Mouse (Mus musculus): Measurements from ENCODE around the gene BC049762. TPM values are rescaled to one million over a fixed set of nuclear protein-coding genes. Genes with fewer than 3 reads are reported as not detected.

Gene BC049762
- 2.8 and 3.3 TPM in 2 replicates for polyA plus RNA-seq (2012; rRNA removed)

GRCm38 (mm10) chr11:51262342-51263285 is at the start of gene BC049762:
Gene BC049762, minus strand, starts transcription at chr11:51263046.
- peaks cover 3% of the 10 kb centered on the region for H3K4me1 ChIP-seq (ENCODE audit: control insufficient read depth, insufficient read depth, low read length)
- WGBS: 8% methylated on average over 57 of the region's 57 CpGs
- peak within 1 kb of the TSS; percentile 99 for H3K27ac ChIP-seq (ENCODE audit: insufficient read depth, low read depth, low read length)
- DNase-seq: peak; percentile 99
- no peaks in the 10 kb centered on the region for H3K27me3 ChIP-seq (replicated peaks; ENCODE audit: control insufficient read depth, insufficient read depth, low read length)
- TF ChIP-seq CTCF (conservative IDR thresholded peaks at IDR 0.05; ENCODE audit: insufficient read depth, insufficient read length, low read depth, low read length): no peak
- peak; percentile 76 for TF ChIP-seq POLR2A (IDR thresholded peaks at IDR 0.05; ENCODE audit: low read depth, low read length)
- H3K36me3 ChIP-seq (ENCODE audit: control insufficient read depth, insufficient read depth, low read length): no peaks in the 10 kb centered on the region; the same call in 1 of the 2 replicates
- H3K4me3 ChIP-seq (ENCODE audit: insufficient read depth, low read depth, low read length): peak within 1 kb of the TSS; percentile 79

- H3K27ac ChIP-seq (ENCODE audit: insufficient read depth, low read depth, low read length): no peak overlapping the region
- 73% methylated on average over 8 of the region's 8 CpGs for WGBS
- H3K4me1 ChIP-seq (ENCODE audit: control insufficient read depth, insufficient read depth, low read length): no peaks in the 10 kb centered on the region; the same call in 1 of the 2 replicates
- no peaks in the 10 kb centered on the region for H3K27me3 ChIP-seq (replicated peaks; ENCODE audit: control insufficient read depth, insufficient read depth, low read length)
- TF ChIP-seq CTCF (conservative IDR thresholded peaks at IDR 0.05; ENCODE audit: insufficient read depth, insufficient read length, low read depth, low read length) (no peak), POLR2A (IDR thresholded peaks at IDR 0.05; ENCODE audit: low read depth, low read length) (no peak)
- H3K36me3 ChIP-seq (ENCODE audit: control insufficient read depth, insufficient read depth, low read length): no peaks in the 10 kb centered on the region
- H3K4me3 ChIP-seq (ENCODE audit: insufficient read depth, low read depth, low read length): no peak overlapping the region
- DNase-seq: no peak
Observed at GRCm38 (mm10) chr11:51311846-51312245, 49.0 kb upstream of the BC049762 start.

- peak; percentile 86 for DNase-seq
- H3K4me1 ChIP-seq (ENCODE audit: control insufficient read depth, insufficient read depth, low read length): no peaks in the 10 kb centered on the region; the same call in 1 of the 2 replicates
- no peak for TF ChIP-seq CTCF (conservative IDR thresholded peaks at IDR 0.05; ENCODE audit: insufficient read depth, insufficient read length, low read depth, low read length)
- no peak for TF ChIP-seq POLR2A (IDR thresholded peaks at IDR 0.05; ENCODE audit: low read depth, low read length)
- H3K4me3 ChIP-seq (ENCODE audit: insufficient read depth, low read depth, low read length): no peak overlapping the region
- WGBS: 27% methylated on average over 5 of the region's 5 CpGs
- H3K27ac ChIP-seq (ENCODE audit: insufficient read depth, low read depth, low read length): no peak overlapping the region
- no peaks in the 10 kb centered on the region for H3K27me3 ChIP-seq (replicated peaks; ENCODE audit: control insufficient read depth, insufficient read depth, low read length)
- no peaks in the 10 kb centered on the region for H3K36me3 ChIP-seq (ENCODE audit: control insufficient read depth, insufficient read depth, low read length)
Observed at GRCm38 (mm10) chr11:51308306-51308705, 45.5 kb upstream of the BC049762 start.

- no peak for DNase-seq
- H3K4me3 ChIP-seq (ENCODE audit: insufficient read depth, low read depth, low read length): no peak overlapping the region
- H3K27ac ChIP-seq (ENCODE audit: insufficient read depth, low read depth, low read length): no peak overlapping the region
- 67% methylated on average over 12 of the region's 12 CpGs for WGBS
- H3K4me1 ChIP-seq (ENCODE audit: control insufficient read depth, insufficient read depth, low read length): no peaks in the 10 kb centered on the region; the same call in 1 of the 2 replicates
- H3K27me3 ChIP-seq (replicated peaks; ENCODE audit: control insufficient read depth, insufficient read depth, low read length): no peaks in the 10 kb centered on the region
- no peaks in the 10 kb centered on the region for H3K36me3 ChIP-seq (ENCODE audit: control insufficient read depth, insufficient read depth, low read length)
- TF ChIP-seq CTCF (conservative IDR thresholded peaks at IDR 0.05; ENCODE audit: insufficient read depth, insufficient read length, low read depth, low read length) (no peak), POLR2A (IDR thresholded peaks at IDR 0.05; ENCODE audit: low read depth, low read length) (no peak)
Observed at GRCm38 (mm10) chr11:51303981-51304553, 41.2 kb upstream of the BC049762 start.

- no peak for DNase-seq
- 84% methylated on average over 5 of the region's 5 CpGs for WGBS
Observed at GRCm38 (mm10) chr11:51302396-51302795, 39.5 kb upstream of the BC049762 start.

GRCm38 (mm10) chr11:51298691-51299090 is 35.8 kb upstream of the BC049762 start:
- no peak for TF ChIP-seq POLR2A (IDR thresholded peaks at IDR 0.05; ENCODE audit: low read depth, low read length)
- no peak for TF ChIP-seq CTCF (conservative IDR thresholded peaks at IDR 0.05; ENCODE audit: insufficient read depth, insufficient read length, low read depth, low read length)
- H3K4me1 ChIP-seq (ENCODE audit: control insufficient read depth, insufficient read depth, low read length): no peaks in the 10 kb centered on the region
- WGBS: 82% methylated on average over 4 of the region's 4 CpGs
- no peaks in the 10 kb centered on the region for H3K36me3 ChIP-seq (ENCODE audit: control insufficient read depth, insufficient read depth, low read length)
- no peak for DNase-seq
- H3K27ac ChIP-seq (ENCODE audit: insufficient read depth, low read depth, low read length): no peak overlapping the region
- no peak overlapping the region for H3K4me3 ChIP-seq (ENCODE audit: insufficient read depth, low read depth, low read length)
- H3K27me3 ChIP-seq (replicated peaks; ENCODE audit: control insufficient read depth, insufficient read depth, low read length): no peaks in the 10 kb centered on the region

More at GRCm38 (mm10) chr11:51302396-51302795, 39.5 kb upstream of the BC049762 start:
- TF ChIP-seq POLR2A (IDR thresholded peaks at IDR 0.05; ENCODE audit: low read depth, low read length): no peak
- Histone ChIP-seq H3K4me1 (ENCODE audit: control insufficient read depth, insufficient read depth, low read length) (no peaks in the 10 kb centered on the region), H3K4me3 (ENCODE audit: insufficient read depth, low read depth, low read length) (no peak overlapping the region), H3K36me3 (ENCODE audit: control insufficient read depth, insufficient read depth, low read length) (no peaks in the 10 kb centered on the region), H3K27ac (ENCODE audit: insufficient read depth, low read depth, low read length) (no peak overlapping the region), H3K27me3 (replicated peaks; ENCODE audit: control insufficient read depth, insufficient read depth, low read length) (no peaks in the 10 kb centered on the region)

GRCm38 (mm10) chr11:51295742-51296141 is 32.9 kb upstream of the BC049762 start:
- Histone ChIP-seq H3K36me3 (ENCODE audit: control insufficient read depth, insufficient read depth, low read length) (no peaks in the 10 kb centered on the region), H3K27ac (ENCODE audit: insufficient read depth, low read depth, low read length) (no peak overlapping the region), H3K4me3 (ENCODE audit: insufficient read depth, low read depth, low read length) (no peak overlapping the region), H3K4me1 (ENCODE audit: control insufficient read depth, insufficient read depth, low read length) (no peaks in the 10 kb centered on the region), H3K27me3 (replicated peaks; ENCODE audit: control insufficient read depth, insufficient read depth, low read length) (no peaks in the 10 kb centered on the region)
- TF ChIP-seq CTCF (conservative IDR thresholded peaks at IDR 0.05; ENCODE audit: insufficient read depth, insufficient read length, low read depth, low read length): no peak
- no peak for TF ChIP-seq POLR2A (IDR thresholded peaks at IDR 0.05; ENCODE audit: low read depth, low read length)
- DNase-seq: no peak
- 94% methylated on average over 3 of the region's 3 CpGs for WGBS

Measured in kidney, adult 2 months (tissue).